Mouse (Mus musculus): ENCODE data around the gene Zfp266. TPM values are rescaled to one million over a fixed set of nuclear protein-coding genes. Genes with fewer than 3 reads are reported as not detected.

Gene Zfp266
- total and polyA plus RNA-seq, 2 experiments, result 2.7 to 28.6 TPM

GRCm38 (mm10) chr9:20459377-20460317 is 61.6 kb downstream of the Zfp266 start, which contains the start of gene Zfp26:
Zfp26 (minus strand) TSS chr9:20460162.
- WGBS, result 1% methylated on average over 47 of the region's 48 CpGs
- TF ChIP-seq POLR2A (IDR thresholded peaks at IDR 0.05; ENCODE audit: extremely low read depth, insufficient read depth, low read length), result 0 out of 2 replicates have a peak, but pooled peaks have one; percentile 13
- TF ChIP-seq CTCF (IDR thresholded peaks at IDR 0.05; ENCODE audit: low read depth, low read length), result no peak
- peak; percentile 83 for DNase-seq (ENCODE audit: extremely low read depth, low read depth, low spot score)
- Histone ChIP-seq H3K9ac (ENCODE audit: low read depth, low read length) (peak within 1 kb of the TSS; percentile 93), H3K36me3 (ENCODE audit: control insufficient read depth, insufficient read depth, low read length) (peaks cover 15% of the 10 kb centered on the region), H3K4me3 (ENCODE audit: insufficient read depth, low read depth, low read length) (peak within 1 kb of the TSS; percentile 97), H3K27ac (replicated peaks; ENCODE audit: insufficient read depth, low read depth, low read length) (peak within 1 kb of the TSS; percentile 73), H3K4me1 (ENCODE audit: control insufficient read depth, insufficient read depth, low read length) (peaks cover 4% of the 10 kb centered on the region; the same call in 1 of the 2 replicates), H3K79me2 (ENCODE audit: control insufficient read depth, insufficient read depth, low read length) (peaks cover 5% of the 10 kb centered on the region; the same call in 1 of the 2 replicates), H3K27me3 (ENCODE audit: control insufficient read depth, insufficient read depth, low read length) (no peaks in the 10 kb centered on the region)

- no peak overlapping the region for H3K9ac ChIP-seq (ENCODE audit: low read depth, low read length)
- H3K27me3 ChIP-seq (ENCODE audit: control insufficient read depth, insufficient read depth, low read length), result no peaks in the 10 kb centered on the region
- no peak overlapping the region for H3K4me3 ChIP-seq (ENCODE audit: insufficient read depth, low read depth, low read length)
- WGBS, result 90% methylated on average over 4 of the region's 4 CpGs
- peaks cover 13% of the 10 kb centered on the region; the same call in 1 of the 2 replicates for H3K79me2 ChIP-seq (ENCODE audit: control insufficient read depth, insufficient read depth, low read length)
- no peak overlapping the region for H3K27ac ChIP-seq (replicated peaks; ENCODE audit: insufficient read depth, low read depth, low read length)
- TF ChIP-seq CTCF (IDR thresholded peaks at IDR 0.05; ENCODE audit: low read depth, low read length) (no peak), POLR2A (IDR thresholded peaks at IDR 0.05; ENCODE audit: extremely low read depth, insufficient read depth, low read length) (no peak)
- H3K36me3 ChIP-seq (ENCODE audit: control insufficient read depth, insufficient read depth, low read length), result peaks cover 22% of the 10 kb centered on the region
- H3K4me1 ChIP-seq (ENCODE audit: control insufficient read depth, insufficient read depth, low read length), result no peaks in the 10 kb centered on the region
- DNase-seq (ENCODE audit: extremely low read depth, low read depth, low spot score), result no peak
These were observed 67.6 kb downstream of the Zfp266 start for GRCm38 (mm10) chr9:20453647-20454046.

- peak; percentile 62 for DNase-seq (ENCODE audit: extremely low read depth, low read depth, low spot score)
- Histone ChIP-seq H3K9ac (ENCODE audit: low read depth, low read length) (no peak overlapping the region), H3K27ac (replicated peaks; ENCODE audit: insufficient read depth, low read depth, low read length) (no peak overlapping the region), H3K4me3 (ENCODE audit: insufficient read depth, low read depth, low read length) (no peak overlapping the region), H3K4me1 (ENCODE audit: control insufficient read depth, insufficient read depth, low read length) (no peaks in the 10 kb centered on the region), H3K27me3 (ENCODE audit: control insufficient read depth, insufficient read depth, low read length) (no peaks in the 10 kb centered on the region), H3K36me3 (ENCODE audit: control insufficient read depth, insufficient read depth, low read length) (peaks cover 24% of the 10 kb centered on the region), H3K79me2 (ENCODE audit: control insufficient read depth, insufficient read depth, low read length) (peaks cover 15% of the 10 kb centered on the region; the same call in 1 of the 2 replicates)
- 35% methylated on average over 1 of the region's 1 CpGs for WGBS
- TF ChIP-seq POLR2A (IDR thresholded peaks at IDR 0.05; ENCODE audit: extremely low read depth, insufficient read depth, low read length), result no peak
- no peak for TF ChIP-seq CTCF (IDR thresholded peaks at IDR 0.05; ENCODE audit: low read depth, low read length)
These were observed 69.7 kb downstream of the Zfp266 start for GRCm38 (mm10) chr9:20451493-20451892.

Other genes with a start within 250 kb of the Zfp266 start
- gene Olfr39, start 239.1 kb downstream of the Zfp266 start, total RNA-seq (2014; rRNA removed), result not detected in 2 replicates
- not detected in 2 replicates for gene Olfr39, start 239.1 kb downstream of the Zfp266 start, polyA plus RNA-seq (2012; rRNA removed)
- not detected in 2 replicates for gene Olfr873, start 222.9 kb downstream of the Zfp266 start, total RNA-seq (2014; rRNA removed)
- not detected in 2 replicates for gene Olfr873, start 222.9 kb downstream of the Zfp266 start, polyA plus RNA-seq (2012; rRNA removed)
- gene Olfr18, start 185.3 kb downstream of the Zfp266 start, total RNA-seq (2014; rRNA removed), result not detected in 2 replicates
- not detected in 2 replicates for gene Olfr18, start 185.3 kb downstream of the Zfp266 start, polyA plus RNA-seq (2012; rRNA removed)
- 6.7 and 7.8 TPM in 2 replicates for gene Zfp560, start 136.2 kb downstream of the Zfp266 start, total RNA-seq (2014; rRNA removed)
- 3.5 and 4.6 TPM in 2 replicates for gene Zfp560, start 136.2 kb downstream of the Zfp266 start, polyA plus RNA-seq (2012; rRNA removed)
- 8.2 and 8.8 TPM in 2 replicates for gene Zfp26, start 61.3 kb downstream of the Zfp266 start, total RNA-seq (2014; rRNA removed)
- gene Zfp26, start 61.3 kb downstream of the Zfp266 start, polyA plus RNA-seq (2012; rRNA removed), result 0.70 and 1.1 TPM in 2 replicates
- gene Zfp426, start 28.7 kb downstream of the Zfp266 start, total RNA-seq (2014; rRNA removed), result 8.9 and 10.3 TPM in 2 replicates
- 2.4 and 2.8 TPM in 2 replicates for gene Zfp426, start 28.7 kb downstream of the Zfp266 start, polyA plus RNA-seq (2012; rRNA removed)
- 2.7 and 4.3 TPM in 2 replicates for gene Zfp846, start 59.9 kb upstream of the Zfp266 start, total RNA-seq (2014; rRNA removed)
- gene Zfp846, start 59.9 kb upstream of the Zfp266 start, polyA plus RNA-seq (2012; rRNA removed), result 0.61 and 1.5 TPM in 2 replicates
- gene Ubl5, start 121.5 kb upstream of the Zfp266 start, total RNA-seq (2014; rRNA removed), result 63.5 and 72.7 TPM in 2 replicates
- gene Ubl5, start 121.5 kb upstream of the Zfp266 start, polyA plus RNA-seq (2012; rRNA removed), result 261 and 273 TPM in 2 replicates
- 2.7 and 2.8 TPM in 2 replicates for gene Fbxl12, start 123.3 kb upstream of the Zfp266 start, total RNA-seq (2014; rRNA removed)
- gene Fbxl12, start 123.3 kb upstream of the Zfp266 start, polyA plus RNA-seq (2012; rRNA removed), result 9.5 and 16.2 TPM in 2 replicates
- gene Pin1, start 130.7 kb upstream of the Zfp266 start, total RNA-seq (2014; rRNA removed), result 7.4 and 8.1 TPM in 2 replicates
- 9.0 and 9.5 TPM in 2 replicates for gene Pin1, start 130.7 kb upstream of the Zfp266 start, polyA plus RNA-seq (2012; rRNA removed)
- 0.09 and 0.34 TPM in 2 replicates for gene Olfm2, start 224.9 kb upstream of the Zfp266 start, total RNA-seq (2014; rRNA removed)
- 0.14 and 0.72 TPM in 2 replicates for gene Olfm2, start 224.9 kb upstream of the Zfp266 start, polyA plus RNA-seq (2012; rRNA removed)

All from liver, adult 2 months (tissue).